Mouse (Mus musculus): ENCODE measurements around the gene Gm10413.
"Not testable (repeated sequence)": the region's sequence is repeated elsewhere in the genome, so short reads cannot be mapped to it uniquely, and the experiment has no call there.

Gm10413 gene

DNA sequence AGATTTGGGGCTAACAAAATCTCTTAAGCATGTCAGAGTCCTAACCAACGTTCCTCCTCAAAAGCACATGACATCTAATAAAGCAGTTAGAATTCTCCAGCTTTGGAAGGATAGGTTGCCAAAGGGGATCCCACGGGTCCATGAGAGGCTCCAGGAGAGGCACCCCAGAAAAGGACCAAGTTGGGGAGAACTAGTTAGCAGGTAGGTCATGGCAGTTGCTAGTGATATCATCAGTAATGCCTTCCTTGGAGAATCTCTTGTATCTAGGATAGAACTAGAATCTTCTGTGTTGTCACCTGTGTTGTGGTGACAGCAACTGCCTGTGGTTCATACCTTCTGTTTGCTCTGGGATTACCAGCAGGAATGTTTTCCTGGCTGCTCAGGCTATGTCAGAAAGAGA, at the start of gene Gm10413:
Gene Gm10413 (plus strand): TSS at position 301 of the 400 bp plus-strand sequence.
- DNase-seq (ENCODE audit: extremely low spot score, low spot score) = not testable (repeated sequence)

GRCm38 (mm10) chr14:3412314-3412713, 17.4 kb downstream of the Gm10413 start, which contains the start of gene Gm10409:
TSS of gene Gm10409 (plus strand) at chr14:3412614.
- DNase-seq (ENCODE audit: extremely low spot score, low spot score) = not testable (repeated sequence)

GRCm38 (mm10) chr14:3427803-3428202, 32.9 kb downstream of the Gm10413 start, which contains the start of gene Gm3005:
TSS of gene Gm3005 (plus strand) at chr14:3428103.
- DNase-seq (ENCODE audit: extremely low spot score, low spot score) = not testable (repeated sequence)

GRCm38 (mm10) chr14:3449079-3449478, 54.2 kb downstream of the Gm10413 start, which contains the start of gene Gm10408:
TSS of gene Gm10408 (plus strand) at chr14:3449379.
- not testable (repeated sequence) for DNase-seq (ENCODE audit: extremely low spot score, low spot score)
